Mouse (Mus musculus) embryonic facial prominence, embryonic 11.5 days (tissue): Measurements from ENCODE around the gene Fhod1. TPM values are rescaled to one million over a fixed set of nuclear protein-coding genes. Genes with fewer than 3 reads are reported as not detected.

Source experiments
- ATAC-seq: fragments of 200-750 bp; cut with Nextera tagmentation; replicated peaks from 2 replicates; pipeline ENCODE4 v1.8.0; 2017; ENCODE audit warnings: low read depth; ENCODE audit not compliant: insufficient number of reproducible peaks, low FRiP score, low TSS enrichment
- DNase-seq: peaks from one replicate; pipeline ENCODE4 v3.0.0-alpha.2; 2015; ENCODE audit warnings: low spot score
- H3K27ac ChIP-seq: fragments of 300-500 bp; sonication (generic); replicated peaks from 2 replicates; pipeline ENCODE4 v1.5.1; 2014; ENCODE audit warnings: mild to moderate bottlenecking, low read depth, low read length, control low read depth
- H3K27me3 ChIP-seq: fragments of 300-500 bp; sonication (generic); 2 replicates; pipeline ENCODE4 v1.6.1; 2014; ENCODE audit warnings: mild to moderate bottlenecking, low read length, moderate library complexity, mixed read lengths; ENCODE audit not compliant: control insufficient read depth, insufficient read depth
- H3K36me3 ChIP-seq: fragments of 300-500 bp; sonication (generic); replicated peaks from 2 replicates; pipeline ENCODE4 v1.6.1; 2014; ENCODE audit warnings: low read depth, mild to moderate bottlenecking, low read length, moderate library complexity, mixed read lengths; ENCODE audit not compliant: control insufficient read depth, insufficient read depth
- H3K4me1 ChIP-seq: fragments of 300-500 bp; sonication (generic); 2 replicates; pipeline ENCODE4 v1.6.1; 2014; ENCODE audit warnings: low read length, mixed read lengths; ENCODE audit not compliant: control insufficient read depth, insufficient read depth
- H3K4me2 ChIP-seq: fragments of 300-500 bp; sonication (generic); 2 replicates; pipeline ENCODE4 v1.6.1; 2014; ENCODE audit warnings: low read depth, mild to moderate bottlenecking, control low read depth, low read length, moderate library complexity
- H3K4me3 ChIP-seq: fragments of 300-500 bp; sonication (generic); 2 replicates; pipeline ENCODE4 v1.5.1; 2014; ENCODE audit warnings: low read depth, low read length, control low read depth
- H3K9ac ChIP-seq: fragments of 300-500 bp; sonication (generic); replicated peaks from 2 replicates; pipeline ENCODE4 v1.6.1; 2014; ENCODE audit warnings: mild to moderate bottlenecking, control low read depth, low read length
- H3K9me3 ChIP-seq: fragments of 300-500 bp; sonication (generic); replicated peaks from 2 replicates; pipeline ENCODE4 v1.6.1; 2016; ENCODE audit warnings: mild to moderate bottlenecking, low read length, inconsistent platforms, mixed read lengths; ENCODE audit not compliant: control insufficient read depth
- WGBS: fragments of 180-500 bp; shearing (Covaris S2); extraction: QIAGEN DNeasy Blood & Tissue Kit; methylation state at CpG from one replicate; pipeline ENCODE4 v1.1.7; 2014; 5-methylcytosine and 5-hydroxymethylcytosine counted together
- polyA plus RNA-seq: library from polyadenylated mRNA; unstranded; fragments of >200 nt; fragmentation: Nextera tagmentation; extraction: Ambion mirVana; gene quantifications from 2 replicates; pipeline ENCODE4 v1.2.1, GENCODE M21; 2014

Gene Fhod1
- polyA plus RNA-seq, 1 experiment from 2014 or later: 2.6 TPM

GRCm38 (mm10) chr8:105303396-105303795 is 44.4 kb downstream of the Fhod1 start:
- Histone ChIP-seq H3K36me3 (peaks cover 7% of the 10 kb centered on the region; the same call in 1 of the 2 replicates), H3K9ac (no peak overlapping the region), H3K4me3 (no peak overlapping the region), H3K4me2 (no peak overlapping the region), H3K27ac (no peak overlapping the region), H3K9me3 (no peaks in the 10 kb centered on the region), H3K4me1 (peaks cover 10% of the 10 kb centered on the region), H3K27me3 (no peaks in the 10 kb centered on the region)
- ATAC-seq (no peak), DNase-seq (no peak)
- 91% methylated on average over 8 of the region's 8 CpGs for WGBS

- no peak for DNase-seq
- no peak overlapping the region for H3K9ac ChIP-seq
- H3K4me2 ChIP-seq: no peak overlapping the region
- 95% methylated on average over 8 of the region's 8 CpGs for whole genome bisulfite sequencing
- H3K4me1 ChIP-seq: peaks cover 5% of the 10 kb centered on the region
- H3K4me3 ChIP-seq: no peak overlapping the region
- ATAC-seq: no peak
- H3K9me3 ChIP-seq: no peaks in the 10 kb centered on the region
- H3K36me3 ChIP-seq: peaks cover 7% of the 10 kb centered on the region; the same call in 1 of the 2 replicates
- H3K27ac ChIP-seq: no peak overlapping the region
- H3K27me3 ChIP-seq: no peaks in the 10 kb centered on the region
Observed at GRCm38 (mm10) chr8:105299962-105300361, 47.8 kb downstream of the Fhod1 start.

- DNase-seq (no peak), ATAC-seq (no peak)
- Histone ChIP-seq H3K36me3 (peaks cover 7% of the 10 kb centered on the region; the same call in 1 of the 2 replicates), H3K4me3 (peak overlapping the region; percentile 98), H3K4me1 (peaks cover 5% of the 10 kb centered on the region), H3K27ac (no peak overlapping the region), H3K9ac (peak overlapping the region; percentile 92), H3K27me3 (no peaks in the 10 kb centered on the region), H3K4me2 (peak overlapping the region; percentile 86), H3K9me3 (no peaks in the 10 kb centered on the region)
- WGBS: 61% methylated on average over 18 of the region's 18 CpGs
Observed at GRCm38 (mm10) chr8:105298351-105299252, 49.2 kb downstream of the Fhod1 start.

GRCm38 (mm10) chr8:105297511-105298192 is 50.1 kb downstream of the Fhod1 start, which contains the start of gene E2f4:
TSS of gene E2f4 (plus strand) at chr8:105297663.
- H3K36me3 ChIP-seq: peaks cover 5% of the 10 kb centered on the region; the same call in 1 of the 2 replicates
- WGBS: under 1% methylated on average over 58 of the region's 58 CpGs
- H3K4me1 ChIP-seq: peaks cover 5% of the 10 kb centered on the region
- peak within 1 kb of the TSS; percentile 98 for H3K4me3 ChIP-seq
- peak within 1 kb of the TSS; percentile 92 for H3K9ac ChIP-seq
- H3K9me3 ChIP-seq: no peaks in the 10 kb centered on the region
- H3K4me2 ChIP-seq: peak within 1 kb of the TSS; percentile 86
- peak; percentile 98 for DNase-seq
- peak; percentile 75 for ATAC-seq
- H3K27ac ChIP-seq: peak within 1 kb of the TSS; percentile 41
- no peaks in the 10 kb centered on the region for H3K27me3 ChIP-seq

GRCm38 (mm10) chr8:105295895-105296573 is 51.7 kb downstream of the Fhod1 start, which contains the start of gene Exoc3l:
TSS of gene Exoc3l (minus strand) at chr8:105296101.
- peak within 1 kb of the TSS; percentile 86; the same call in 1 of the 2 replicates for H3K4me2 ChIP-seq
- no peak within 1 kb of the TSS for H3K4me3 ChIP-seq
- peaks cover 5% of the 10 kb centered on the region for H3K4me1 ChIP-seq
- no peak for ATAC-seq
- no peak within 1 kb of the TSS; the same call in 1 of the 2 replicates for H3K27ac ChIP-seq
- no peaks in the 10 kb centered on the region for H3K27me3 ChIP-seq
- peak within 1 kb of the TSS; percentile 92 for H3K9ac ChIP-seq
- H3K9me3 ChIP-seq: no peaks in the 10 kb centered on the region
- WGBS: 63% methylated on average over 11 of the region's 11 CpGs
- no peak for DNase-seq
- no peaks in the 10 kb centered on the region; the same call in 1 of the 2 replicates for H3K36me3 ChIP-seq

GRCm38 (mm10) chr8:105295256-105295655 is 52.5 kb downstream of the Fhod1 start:
- H3K27me3 ChIP-seq: peaks cover 6% of the 10 kb centered on the region
- 68% methylated on average over 11 of the region's 11 CpGs for WGBS
- H3K9me3 ChIP-seq: no peaks in the 10 kb centered on the region
- no peak overlapping the region for H3K4me2 ChIP-seq
- no peaks in the 10 kb centered on the region; the same call in 1 of the 2 replicates for H3K36me3 ChIP-seq
- no peak overlapping the region for H3K4me3 ChIP-seq
- no peak for ATAC-seq
- peaks cover 5% of the 10 kb centered on the region for H3K4me1 ChIP-seq
- H3K9ac ChIP-seq: no peak overlapping the region
- H3K27ac ChIP-seq: no peak overlapping the region
- no peak for DNase-seq

GRCm38 (mm10) chr8:105294776-105295175 is 53.0 kb downstream of the Fhod1 start:
- Histone ChIP-seq H3K4me2 (no peak overlapping the region), H3K4me3 (no peak overlapping the region), H3K36me3 (no peaks in the 10 kb centered on the region), H3K9me3 (no peaks in the 10 kb centered on the region), H3K27ac (no peak overlapping the region), H3K4me1 (peaks cover 9% of the 10 kb centered on the region), H3K27me3 (peaks cover 11% of the 10 kb centered on the region), H3K9ac (no peak overlapping the region)
- 56% methylated on average over 9 of the region's 9 CpGs for WGBS
- no peak for ATAC-seq
- no peak for DNase-seq
